8 mouse cellular contexts compared by ENCODE assay signal in the genomic region with DNA sequence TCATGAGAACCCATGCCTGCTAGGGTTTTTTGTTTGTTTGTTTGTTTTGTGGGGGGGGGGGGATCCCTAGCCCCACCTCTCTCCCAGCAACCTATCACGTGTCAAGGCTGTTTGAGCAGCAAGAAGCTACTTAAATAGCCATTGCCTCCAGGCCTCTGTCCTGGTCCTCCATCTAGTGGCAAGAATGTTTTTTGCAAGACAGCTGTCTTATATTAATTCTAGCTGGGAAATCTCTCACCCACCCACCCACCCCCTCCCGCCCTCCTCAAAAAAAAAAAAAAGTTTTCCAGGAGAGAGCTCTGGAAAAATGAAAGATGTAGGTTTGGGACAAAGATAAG. TPM values are rescaled to one million over a fixed set of nuclear protein-coding genes. Genes with fewer than 3 reads are reported as not detected.
DNase-seq lines count a peak whose midpoint lies in the region; ATAC-seq lines count a peak whose summit lies in the region.
"Had no signal": no experiment of that assay in that cellular context is flagged by ENCODE, and none has a peak within 500 bp of the region (broad histone marks: within the 10 kb centered on the region; RNA-seq: fewer than 3 reads in every experiment).

No protein-coding gene starts in this region.

- ATAC-seq in forebrain, embryonic 16.5 days, result peak; percentile 75
- ATAC-seq in neural tube, embryonic 13.5 days (ENCODE audit: low read depth), result peak; percentile 85

- no peaks in the 10 kb centered on the region for H3K27me3 ChIP-seq in forebrain, embryonic 16.5 days (replicated peaks; ENCODE audit: control insufficient read depth, insufficient read depth, low read length)
- no peaks in the 10 kb centered on the region for H3K27me3 ChIP-seq in neural tube, embryonic 13.5 days
- H3K27me3 ChIP-seq: embryonic facial prominence, embryonic 13.5 days had no signal

- no peaks in the 10 kb centered on the region for H3K9me3 ChIP-seq in forebrain, embryonic 16.5 days (ENCODE audit: control insufficient read depth, low read length)
- H3K9me3 ChIP-seq in neural tube, embryonic 13.5 days, result no peaks in the 10 kb centered on the region
- H3K9me3 ChIP-seq: embryonic facial prominence, embryonic 13.5 days had no signal

- intact Hi-C loops in left cerebral cortex, postnatal 14 days (cut with DNase I), result loop anchor here (10.0 kb wide), 1 partner anchor 84 kb away; the partner anchor contains the start of gene Gabrq

- peak; percentile 34 to 56 for DNase-seq in left cerebral cortex, postnatal 14 days (ENCODE audit: low spot score in 2 of 2)
- DNase-seq in left cerebral cortex, adult 8-10 months (ENCODE audit: low spot score in 2 of 2), result no peak
- DNase-seq in brain, adult 2 months (ENCODE audit: low read depth, low spot score), result peak; percentile 70
- peak; percentile 31 to 55 for DNase-seq in kidney, postnatal 4 days
- DNase-seq in spleen, postnatal 4 days (ENCODE audit: low spot score in 2 of 2), result no peak

- no peaks in the 10 kb centered on the region for H3K4me1 ChIP-seq in forebrain, embryonic 16.5 days (replicated peaks; ENCODE audit: control insufficient read depth, insufficient read depth, low read length)
- no peaks in the 10 kb centered on the region for H3K4me1 ChIP-seq in neural tube, embryonic 13.5 days (replicated peaks)
- H3K4me1 ChIP-seq: embryonic facial prominence, embryonic 13.5 days had no signal

- no peak overlapping the region for H3K4me2 ChIP-seq in forebrain, embryonic 16.5 days (ENCODE audit: low read length)
- 0 out of 2 replicates have a peak overlapping the region, but pooled peaks have one; percentile 11 for H3K4me2 ChIP-seq in neural tube, embryonic 13.5 days
- H3K4me2 ChIP-seq: embryonic facial prominence, embryonic 13.5 days had no signal

- no peak overlapping the region for H3K9ac ChIP-seq in forebrain, embryonic 16.5 days (replicated peaks; ENCODE audit: low read depth, low read length)
- no peak overlapping the region for H3K9ac ChIP-seq in neural tube, embryonic 13.5 days
- H3K9ac ChIP-seq: embryonic facial prominence, embryonic 13.5 days had no signal

- H3K4me3 ChIP-seq in forebrain, embryonic 16.5 days (replicated peaks; ENCODE audit: low read length), result no peak overlapping the region
- H3K4me3 ChIP-seq in neural tube, embryonic 13.5 days, result no peak overlapping the region
- H3K4me3 ChIP-seq: embryonic facial prominence, embryonic 13.5 days had no signal

- WGBS in forebrain, embryonic 16.5 days, result 19% methylated on average over 2 of the region's 2 CpGs
- WGBS in neural tube, embryonic 13.5 days, result 25% methylated on average over 2 of the region's 2 CpGs

- H3K36me3 ChIP-seq in forebrain, embryonic 16.5 days (ENCODE audit: control insufficient read depth, insufficient read depth), result no peaks in the 10 kb centered on the region
- H3K36me3 ChIP-seq in neural tube, embryonic 13.5 days, result no peaks in the 10 kb centered on the region
- H3K36me3 ChIP-seq: embryonic facial prominence, embryonic 13.5 days had no signal

- no peak overlapping the region for H3K27ac ChIP-seq in forebrain, embryonic 16.5 days (ENCODE audit: low read length)
- H3K27ac ChIP-seq in neural tube, embryonic 13.5 days (replicated peaks), result no peak overlapping the region
- H3K27ac ChIP-seq: embryonic facial prominence, embryonic 13.5 days had no signal

RNA-seq across cellular contexts. Expression of gene Cetn2, which starts 9.8 kb away (rescaled TPM):
- total RNA-seq in left cerebral cortex, postnatal 14 days (2021), result 10 to 100 TPM; 51.7 to 53.4 TPM
- total RNA-seq in left cerebral cortex, adult 8-10 months (2022), result 10 to 100 TPM; 51.6 to 59.8 (median 55.7) TPM
- 73.5 and 78.3 TPM in 2 replicates for polyA plus RNA-seq in forebrain, embryonic 16.5 days (2015; fragmentation: Nextera tagmentation; extraction: Ambion mirVana)
- polyA plus RNA-seq in neural tube, embryonic 13.5 days (2015; fragmentation: Nextera tagmentation; extraction: Ambion mirVana), result 81.3 and 83.0 TPM in 2 replicates

RNA-seq across cellular contexts. Expression of gene Nsdhl, which starts 10.0 kb away (rescaled TPM):
- total RNA-seq in left cerebral cortex, postnatal 14 days (2021), result 10 to 100 TPM; 33.5 to 34.3 TPM
- total RNA-seq in left cerebral cortex, adult 8-10 months (2022), result 10 to 100 TPM; 24.5 to 31.2 (median 28.4) TPM
- 39.3 and 41.2 TPM in 2 replicates for polyA plus RNA-seq in forebrain, embryonic 16.5 days (2015; fragmentation: Nextera tagmentation; extraction: Ambion mirVana)
- polyA plus RNA-seq in neural tube, embryonic 13.5 days (2015; fragmentation: Nextera tagmentation; extraction: Ambion mirVana), result 41.0 and 41.5 TPM in 2 replicates

Comparison
In these comparisons a context has a peak if more than half of its experiments do, and no peak if none do; other contexts are left out.
1. DNase-seq: peak in left cerebral cortex, postnatal 14 days (2 of 2), brain, adult 2 months (single experiment) and kidney, postnatal 4 days (2 of 2); none in left cerebral cortex, adult 8-10 months (0 of 2) and spleen, postnatal 4 days (0 of 2).